Mouse (Mus musculus) spleen, adult 2 months (tissue): ENCODE results near the gene Swi5.

ENCODE experiments used
- CTCF ChIP-seq: fragments of 200-500 bp; IDR thresholded peaks from 2 replicates; pipeline ENCODE4 v1.5.1; 2011; ENCODE audit warnings: mild to moderate bottlenecking, inconsistent platforms; ENCODE audit not compliant: insufficient read depth, insufficient read length, insufficient replicate concordance; ENCODE audit errors: extremely low read depth
- POLR2A ChIP-seq: fragments of 200-500 bp; IDR thresholded peaks from 2 replicates; pipeline ENCODE4 v1.6.1; 2011; ENCODE audit warnings: low read depth, low read length, inconsistent platforms

GRCm38 (mm10) chr2:32288371-32288931 is 576 bp upstream of the Swi5 start:
- TF ChIP-seq CTCF (no peak), POLR2A (no peak)
